Mouse (Mus musculus) bone marrow, adult 2 months (tissue): Measurements from ENCODE around the gene Pde4a.

ENCODE experiments used
- CTCF ChIP-seq: fragments of 200-500 bp; IDR thresholded peaks from 2 replicates; pipeline ENCODE4 v1.5.1; 2011; ENCODE audit warnings: low read length, control low read depth; ENCODE audit not compliant: control insufficient read depth, insufficient read depth
- POLR2A ChIP-seq: fragments of 200-500 bp; IDR thresholded peaks from 2 replicates; pipeline ENCODE4 v1.6.1; 2011; ENCODE audit warnings: low read depth, mild to moderate bottlenecking, control low read depth, low read length, borderline replicate concordance; ENCODE audit not compliant: control insufficient read depth

DNA sequence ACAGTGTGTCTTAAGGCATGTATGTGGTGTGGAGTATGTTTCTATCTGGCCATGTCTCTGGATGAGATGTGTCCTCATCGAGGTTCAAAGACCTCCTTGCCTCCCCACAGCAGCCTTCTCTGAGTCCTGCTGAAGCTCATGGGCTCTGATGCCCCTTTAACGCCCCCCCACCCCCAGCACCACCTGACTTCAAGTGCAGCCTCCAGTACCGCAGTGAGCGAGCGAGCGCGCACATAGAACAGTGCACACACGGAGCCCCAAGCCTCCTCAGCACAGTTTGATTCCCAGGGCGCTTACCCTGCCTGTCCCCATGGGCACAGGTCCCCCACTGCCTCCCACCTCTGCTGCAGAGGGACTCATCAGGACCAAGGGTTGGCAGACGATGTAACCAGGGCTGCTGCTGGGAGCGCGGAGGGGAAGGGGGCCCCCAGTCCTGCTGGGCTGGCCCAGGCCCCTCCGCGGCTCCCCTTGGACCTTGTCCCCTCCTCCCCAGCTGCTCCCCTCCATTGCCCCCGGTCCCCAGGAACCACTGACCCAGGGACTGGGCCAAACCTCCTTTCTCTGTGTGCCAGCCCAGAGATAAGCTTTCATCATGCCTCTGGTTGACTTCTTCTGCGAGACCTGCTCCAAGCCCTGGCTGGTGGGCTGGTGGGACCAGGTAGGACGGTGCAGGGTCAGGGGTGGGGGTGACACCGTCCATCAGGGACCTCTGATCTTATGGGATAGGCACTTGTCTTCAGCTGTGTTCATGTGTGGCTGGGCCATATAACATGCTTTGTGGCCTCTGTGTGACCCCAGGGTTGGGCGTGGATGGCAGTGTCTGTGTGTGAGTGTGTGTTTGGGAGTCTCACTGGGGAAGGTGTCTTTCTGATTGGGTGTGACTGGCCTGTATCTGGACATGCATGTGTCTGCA is 31.3 kb downstream of the Pde4a start:
- TF ChIP-seq POLR2A (no peak), CTCF (no peak)
